Mouse (Mus musculus): ENCODE measurements around the gene Hnrnpc. TPM values are rescaled to one million over a fixed set of nuclear protein-coding genes. Genes with fewer than 3 reads are reported as not detected.

Gene Hnrnpc
- polyA plus RNA-seq, 1 experiment from 2014 or later, result 170 TPM

DNA sequence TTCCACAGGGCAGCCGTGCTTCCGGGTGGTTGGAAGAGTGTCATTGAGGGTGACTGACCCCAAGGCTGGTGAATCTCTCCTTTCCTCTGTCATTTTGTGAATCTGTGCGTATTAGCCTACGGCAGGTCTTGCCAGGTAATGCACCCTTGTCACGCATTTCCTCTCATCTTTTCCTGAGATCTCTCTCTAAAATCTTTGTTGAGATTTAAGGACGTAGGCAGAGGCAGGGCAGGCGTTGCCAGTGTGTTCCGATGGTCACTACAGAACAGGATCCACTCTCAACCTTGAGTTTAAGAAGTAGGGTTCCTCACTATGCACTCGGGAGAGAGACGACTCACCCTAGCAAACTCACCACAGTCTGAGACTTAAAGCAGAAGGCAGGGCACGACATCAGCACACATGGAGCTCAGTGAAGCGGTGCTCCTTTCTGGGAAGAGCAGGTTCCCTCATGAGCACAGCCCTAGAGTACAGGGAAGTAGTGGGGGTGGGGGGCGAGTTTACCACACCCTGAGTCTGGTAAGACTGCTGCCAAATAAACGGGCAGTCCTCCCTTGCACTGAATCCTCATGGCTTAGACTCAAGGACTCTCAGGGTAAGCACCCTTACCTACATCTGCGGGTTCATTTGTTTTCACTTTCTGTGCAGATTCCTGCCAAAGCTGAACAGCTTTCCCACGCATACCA is 37.8 kb upstream of the Hnrnpc start:
- 45% methylated on average over 16 of the region's 16 CpGs for WGBS
- ATAC-seq, result peak; percentile 94
- DNase-seq (ENCODE audit: low spot score), result peak; percentile 84
- Histone ChIP-seq H3K9me3 (ENCODE audit: low read length) (no peaks in the 10 kb centered on the region), H3K4me2 (replicated peaks; ENCODE audit: low read depth, low read length) (peak overlapping the region; percentile 55), H3K27ac (ENCODE audit: low read length) (peak overlapping the region; percentile 43; the same call in 1 of the 2 replicates), H3K36me3 (ENCODE audit: insufficient read depth, low read length) (no peaks in the 10 kb centered on the region), H3K27me3 (replicated peaks; ENCODE audit: insufficient read depth, low read length) (no peaks in the 10 kb centered on the region), H3K4me3 (ENCODE audit: low read depth, low read length) (peak overlapping the region; percentile 23), H3K4me1 (ENCODE audit: insufficient read depth, low read depth, low read length) (peaks cover 6% of the 10 kb centered on the region; the same call in 1 of the 2 replicates), H3K9ac (replicated peaks; ENCODE audit: low read depth) (no peak overlapping the region)
- TF ChIP-seq EP300 (IDR thresholded peaks at IDR 0.05) (no peak), CTCF (IDR thresholded peaks at IDR 0.05) (no peak)

DNA sequence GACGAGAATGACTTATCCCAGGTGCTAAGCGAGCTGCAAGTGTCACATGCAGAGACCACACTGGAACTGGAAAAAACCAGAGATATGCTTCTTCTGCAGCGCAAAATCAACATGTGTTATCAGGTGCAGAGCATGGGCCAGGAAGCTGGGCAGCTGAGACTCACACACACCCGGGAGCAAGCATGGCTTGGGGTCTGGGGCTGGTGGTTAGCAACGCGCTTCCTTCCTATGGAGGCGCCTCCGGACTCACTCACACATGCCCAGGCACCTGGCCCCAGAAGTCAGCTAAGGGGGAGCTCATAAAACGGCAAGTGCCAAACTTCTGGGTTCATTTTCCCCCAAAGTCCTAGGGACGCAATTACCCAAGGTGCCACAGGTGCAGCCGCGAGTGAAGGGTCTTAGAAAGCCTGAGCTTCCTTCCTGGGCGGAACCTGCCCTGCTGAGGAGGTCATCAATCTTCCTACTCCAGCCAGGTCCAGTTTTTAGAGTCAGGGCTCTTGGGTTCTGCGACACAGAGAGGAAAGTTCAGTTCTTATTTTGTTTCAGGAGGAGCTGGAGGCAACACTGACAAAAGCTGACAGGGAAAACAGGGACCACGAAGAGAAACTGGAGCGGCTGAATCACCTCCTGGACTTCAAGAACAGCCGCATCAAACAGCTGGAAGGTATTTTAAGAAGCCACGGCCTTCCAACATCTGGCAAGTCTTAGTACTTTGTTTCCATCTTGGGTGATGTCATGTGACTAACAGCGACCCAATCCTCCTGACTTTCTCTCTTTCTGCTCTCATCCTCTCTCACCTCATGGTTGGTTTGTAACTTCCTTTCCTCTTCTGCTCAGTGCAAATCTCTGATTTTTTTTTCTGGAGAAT is 37.0 kb upstream of the Hnrnpc start:
- H3K4me1 ChIP-seq (ENCODE audit: insufficient read depth, low read depth, low read length), result peaks cover 6% of the 10 kb centered on the region; the same call in 1 of the 2 replicates
- TF ChIP-seq CTCF (IDR thresholded peaks at IDR 0.05) (no peak), EP300 (IDR thresholded peaks at IDR 0.05) (no peak)
- DNase-seq (ENCODE audit: low spot score) (peak; percentile 40), ATAC-seq (peak; percentile 23; the same call in 1 of the 2 replicates)
- WGBS, result 32% methylated on average over 19 of the region's 19 CpGs
- H3K27me3 ChIP-seq (replicated peaks; ENCODE audit: insufficient read depth, low read length), result no peaks in the 10 kb centered on the region
- H3K4me3 ChIP-seq (ENCODE audit: low read depth, low read length), result peak overlapping the region; percentile 23
- H3K9me3 ChIP-seq (ENCODE audit: low read length), result no peaks in the 10 kb centered on the region
- H3K27ac ChIP-seq (ENCODE audit: low read length), result 0 out of 2 replicates have a peak overlapping the region, but pooled peaks have one; percentile 43
- peak overlapping the region; percentile 55 for H3K4me2 ChIP-seq (replicated peaks; ENCODE audit: low read depth, low read length)
- H3K36me3 ChIP-seq (ENCODE audit: insufficient read depth, low read length), result no peaks in the 10 kb centered on the region
- no peak overlapping the region for H3K9ac ChIP-seq (replicated peaks; ENCODE audit: low read depth)

DNA sequence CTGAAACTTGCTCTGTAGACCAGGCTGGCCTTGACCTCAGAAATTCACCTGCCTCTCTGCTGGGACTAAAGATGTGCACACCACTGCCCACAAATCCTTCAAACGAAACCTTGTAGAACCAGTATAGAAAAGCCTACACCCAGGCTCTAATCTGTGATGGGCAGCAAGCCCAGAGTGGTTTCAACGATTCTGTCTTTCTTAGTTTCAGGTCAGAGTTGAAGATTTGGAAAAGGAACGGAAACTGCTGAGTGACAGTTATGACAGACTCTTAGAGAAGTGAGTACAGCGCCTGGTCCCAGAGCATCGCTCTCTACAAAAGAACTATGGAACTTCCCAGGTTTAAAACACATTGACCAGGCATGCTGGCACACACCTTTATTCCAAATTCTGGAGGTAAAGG is 29.8 kb upstream of the Hnrnpc start:
- Histone ChIP-seq H3K4me2 (replicated peaks; ENCODE audit: low read depth, low read length) (no peak overlapping the region), H3K9ac (replicated peaks; ENCODE audit: low read depth) (no peak overlapping the region), H3K4me3 (ENCODE audit: low read depth, low read length) (no peak overlapping the region), H3K27ac (ENCODE audit: low read length) (no peak overlapping the region), H3K36me3 (ENCODE audit: insufficient read depth, low read length) (no peaks in the 10 kb centered on the region), H3K9me3 (ENCODE audit: low read length) (no peaks in the 10 kb centered on the region), H3K27me3 (replicated peaks; ENCODE audit: insufficient read depth, low read length) (no peaks in the 10 kb centered on the region), H3K4me1 (ENCODE audit: insufficient read depth, low read depth, low read length) (no peaks in the 10 kb centered on the region)
- DNase-seq (ENCODE audit: low spot score) (no peak), ATAC-seq (no peak)
- no peak for TF ChIP-seq CTCF (IDR thresholded peaks at IDR 0.05)
- TF ChIP-seq EP300 (IDR thresholded peaks at IDR 0.05), result no peak
- WGBS, result 54% methylated on average over 5 of the region's 5 CpGs

DNA sequence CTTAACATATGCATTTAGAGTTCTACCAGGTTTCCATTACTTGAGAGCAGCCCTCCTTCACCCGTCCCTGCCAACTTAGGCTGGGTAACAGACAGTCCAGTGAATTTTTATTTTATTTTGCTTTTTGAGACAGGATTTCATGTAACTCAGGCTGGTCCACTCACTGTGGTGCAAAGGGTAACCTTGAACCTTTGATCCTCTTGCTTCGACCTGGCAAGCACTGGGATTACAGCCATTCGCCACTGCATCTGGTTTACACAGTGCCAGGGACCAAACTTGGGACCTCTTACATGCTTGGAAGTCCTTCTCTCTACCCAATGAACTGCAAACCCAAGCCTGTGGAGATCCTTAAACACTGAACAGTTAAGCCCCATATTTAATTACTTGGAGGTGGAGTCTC is 20.8 kb upstream of the Hnrnpc start:
- WGBS, result 91% methylated on average over 3 of the region's 3 CpGs
- no peaks in the 10 kb centered on the region for H3K4me1 ChIP-seq (ENCODE audit: insufficient read depth, low read depth, low read length)
- DNase-seq (ENCODE audit: low spot score) (no peak), ATAC-seq (no peak)
- no peak overlapping the region for H3K4me2 ChIP-seq (replicated peaks; ENCODE audit: low read depth, low read length)
- no peak overlapping the region for H3K9ac ChIP-seq (replicated peaks; ENCODE audit: low read depth)
- H3K9me3 ChIP-seq (ENCODE audit: low read length), result no peaks in the 10 kb centered on the region
- no peaks in the 10 kb centered on the region for H3K27me3 ChIP-seq (replicated peaks; ENCODE audit: insufficient read depth, low read length)
- no peak overlapping the region for H3K4me3 ChIP-seq (ENCODE audit: low read depth, low read length)
- TF ChIP-seq EP300 (IDR thresholded peaks at IDR 0.05) (no peak), CTCF (IDR thresholded peaks at IDR 0.05) (no peak)
- H3K36me3 ChIP-seq (ENCODE audit: insufficient read depth, low read length), result no peaks in the 10 kb centered on the region
- H3K27ac ChIP-seq (ENCODE audit: low read length), result no peak overlapping the region

DNA sequence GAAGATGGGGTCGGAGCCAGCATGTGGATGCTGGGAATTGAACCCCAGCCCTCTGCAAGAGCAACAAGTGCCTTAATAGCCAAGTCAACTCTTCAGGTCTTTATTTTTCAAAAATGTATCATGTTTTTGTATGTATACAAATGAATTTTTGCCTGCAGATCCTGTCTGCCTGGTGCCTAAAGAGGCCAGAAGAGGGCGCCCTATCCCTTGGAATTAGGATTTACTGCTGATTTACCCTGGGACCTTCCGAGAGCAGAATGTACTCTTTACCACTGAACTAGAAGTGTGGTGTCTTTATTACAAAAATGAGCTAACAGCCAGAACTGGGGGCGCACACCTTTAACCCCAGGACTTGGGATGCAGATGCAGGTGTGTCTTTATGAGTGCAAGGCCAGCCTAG is 20.1 kb upstream of the Hnrnpc start:
- DNase-seq (ENCODE audit: low spot score), result peak; percentile 81

GRCm38 (mm10) chr14:52120169-52120568 is 16.3 kb upstream of the Hnrnpc start:
- Histone ChIP-seq H3K4me3 (ENCODE audit: low read depth, low read length) (no peak overlapping the region), H3K9ac (replicated peaks; ENCODE audit: low read depth) (no peak overlapping the region), H3K4me2 (replicated peaks; ENCODE audit: low read depth, low read length) (peak overlapping the region; percentile 94; the same call in 1 of the 2 replicates), H3K27ac (ENCODE audit: low read length) (no peak overlapping the region), H3K27me3 (replicated peaks; ENCODE audit: insufficient read depth, low read length) (no peaks in the 10 kb centered on the region), H3K4me1 (ENCODE audit: insufficient read depth, low read depth, low read length) (no peaks in the 10 kb centered on the region), H3K9me3 (ENCODE audit: low read length) (no peaks in the 10 kb centered on the region), H3K36me3 (ENCODE audit: insufficient read depth, low read length) (no peaks in the 10 kb centered on the region)
- ATAC-seq, result no peak
- TF ChIP-seq EP300 (IDR thresholded peaks at IDR 0.05) (no peak), CTCF (IDR thresholded peaks at IDR 0.05) (no peak)
- no peak for DNase-seq (ENCODE audit: low spot score)
- WGBS, result 44% methylated on average over 7 of the region's 7 CpGs

More for the DNA sequence above, 20.1 kb upstream of the Hnrnpc start:
- Histone ChIP-seq H3K4me2 (replicated peaks; ENCODE audit: low read depth, low read length) (no peak overlapping the region), H3K36me3 (ENCODE audit: insufficient read depth, low read length) (no peaks in the 10 kb centered on the region), H3K9ac (replicated peaks; ENCODE audit: low read depth) (no peak overlapping the region), H3K9me3 (ENCODE audit: low read length) (no peaks in the 10 kb centered on the region), H3K4me1 (ENCODE audit: insufficient read depth, low read depth, low read length) (no peaks in the 10 kb centered on the region), H3K27ac (ENCODE audit: low read length) (no peak overlapping the region), H3K4me3 (ENCODE audit: low read depth, low read length) (no peak overlapping the region), H3K27me3 (replicated peaks; ENCODE audit: insufficient read depth, low read length) (no peaks in the 10 kb centered on the region)
- 16% methylated on average over 4 of the region's 4 CpGs for WGBS
- peak; percentile 38; the same call in 1 of the 2 replicates for ATAC-seq
- no peak for TF ChIP-seq EP300 (IDR thresholded peaks at IDR 0.05)
- peak; percentile 83 for TF ChIP-seq CTCF (IDR thresholded peaks at IDR 0.05)

All from lung, postnatal 0 days (tissue).